Mouse (Mus musculus): ENCODE measurements around the gene Ablim1.

DNA sequence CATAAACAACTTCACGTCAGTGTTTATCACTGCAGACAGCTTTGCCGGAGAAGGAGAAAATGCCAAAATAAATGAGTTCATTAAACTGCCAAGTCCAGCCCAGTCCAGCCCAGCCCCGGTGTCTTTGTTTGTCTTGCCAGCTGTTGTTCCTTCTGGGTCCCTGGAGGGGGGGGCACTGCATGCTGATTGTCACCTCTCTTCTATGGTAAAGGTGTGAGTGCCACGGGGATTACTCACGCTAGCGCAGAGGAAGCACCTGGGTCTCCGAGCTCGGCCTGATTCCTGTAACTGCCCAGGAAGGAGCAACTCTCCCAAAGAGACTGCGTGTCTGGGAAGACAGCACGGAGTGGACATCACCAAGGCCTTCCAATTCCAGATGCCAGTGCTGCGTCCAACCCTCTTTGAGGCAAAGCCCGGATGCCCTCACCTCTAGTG lies 12.7 kb downstream of the Ablim1 start:
- TF ChIP-seq GATA1 (IDR thresholded peaks at IDR 0.05; ENCODE audit: low read length) (no peak), TAL1 (IDR thresholded peaks at IDR 0.05; ENCODE audit: low read length) (no peak)
